ENCODE assay signal across 8 mouse cellular contexts in the genomic region with DNA sequence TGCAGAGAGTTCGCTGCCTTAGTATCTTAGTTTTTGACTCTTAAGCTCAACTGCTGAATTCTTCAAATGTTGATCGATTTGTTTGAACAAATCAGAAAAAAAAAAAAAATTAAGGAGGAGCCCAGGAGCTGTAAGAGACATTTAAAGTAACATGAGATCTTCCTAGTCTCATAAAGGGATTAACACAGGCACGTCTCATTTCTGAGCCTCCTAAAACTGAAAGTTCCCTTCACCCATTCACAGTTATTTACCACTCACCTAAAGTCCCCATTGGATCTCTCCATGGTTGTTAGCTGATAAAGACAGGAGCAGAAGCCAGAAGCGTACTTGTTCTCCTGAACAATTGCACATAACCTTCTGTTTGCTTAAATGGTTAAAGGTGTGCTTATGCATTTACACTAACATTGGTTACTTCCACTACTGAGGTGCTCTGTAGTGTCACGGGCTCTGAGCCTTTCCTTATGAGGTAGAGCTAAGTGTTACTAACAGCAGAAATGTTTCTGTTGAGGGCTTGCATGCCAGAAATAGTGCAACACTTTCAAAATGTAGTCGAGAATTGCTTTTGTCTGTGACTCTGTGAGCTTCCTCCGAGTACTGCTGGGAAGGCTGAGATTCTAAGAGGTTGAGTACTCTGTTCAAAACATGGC. TPM values are rescaled to one million over a fixed set of nuclear protein-coding genes. Genes with fewer than 3 reads are reported as not detected.
DNase-seq lines count a peak whose midpoint lies in the region; ATAC-seq and TF ChIP-seq lines count a peak whose summit lies in the region.

A gene (minus strand): TSS at position 51 of the 647 bp plus-strand sequence.

- ATAC-seq in forebrain, embryonic 13.5 days = no peak
- ATAC-seq in intestine, embryonic 15.5 days = peak; percentile 41
- no peak for ATAC-seq in liver, embryonic 15.5 days (ENCODE audit: insufficient read depth)

- H3K4me1 ChIP-seq in lung, adult 2 months (ENCODE audit: control insufficient read depth, insufficient read depth, low read length) = no peaks in the 10 kb centered on the region
- peaks cover 12% of the 10 kb centered on the region for H3K4me1 ChIP-seq in forebrain, embryonic 13.5 days
- H3K4me1 ChIP-seq in intestine, embryonic 15.5 days (replicated peaks) = no peaks in the 10 kb centered on the region
- 0 out of 2 replicates have a peak, but pooled peaks cover 3% of the 10 kb centered on the region for H3K4me1 ChIP-seq in liver, embryonic 15.5 days (replicated peaks)
- H3K4me1 ChIP-seq in small intestine, adult 2 months (ENCODE audit: control insufficient read depth, insufficient read depth, insufficient read length, low read length) = 0 out of 2 replicates have a peak, but pooled peaks cover 2% of the 10 kb centered on the region

- TF ChIP-seq POLR2A in lung, adult 2 months (IDR thresholded peaks at IDR 0.05; ENCODE audit: borderline replicate concordance, extremely low read depth, low read depth, low read length) = no peak
- no peak for TF ChIP-seq POLR2A in small intestine, adult 2 months (IDR thresholded peaks at IDR 0.05; ENCODE audit: low read depth, low read length)

- DNase-seq in lung, adult 2 months = no peak
- DNase-seq in lung, postnatal 14 days = no peak
- no peak for DNase-seq in cerebellum, adult 11-12 months
- no peak for DNase-seq in thymus, postnatal 10 days (ENCODE audit: low spot score in 2 of 2)

- peak within 1 kb of the TSS; percentile 56 for H3K9ac ChIP-seq in forebrain, embryonic 13.5 days
- no peak within 1 kb of the TSS for H3K9ac ChIP-seq in intestine, embryonic 15.5 days
- no peak within 1 kb of the TSS for H3K9ac ChIP-seq in liver, embryonic 15.5 days

- no peaks in the 10 kb centered on the region for H3K36me3 ChIP-seq in forebrain, embryonic 13.5 days (ENCODE audit: poor library complexity, severe bottlenecking)
- no peaks in the 10 kb centered on the region for H3K36me3 ChIP-seq in intestine, embryonic 15.5 days
- H3K36me3 ChIP-seq in liver, embryonic 15.5 days (replicated peaks) = no peaks in the 10 kb centered on the region
- no peaks in the 10 kb centered on the region for H3K36me3 ChIP-seq in small intestine, adult 2 months (ENCODE audit: control insufficient read depth, insufficient read depth, low read length)

- peak within 1 kb of the TSS; percentile 74 for H3K4me3 ChIP-seq in lung, adult 2 months (replicated peaks; ENCODE audit: extremely low read depth, low read depth, low read length)
- H3K4me3 ChIP-seq in forebrain, embryonic 13.5 days = peak within 1 kb of the TSS; percentile 40
- peak within 1 kb of the TSS; percentile 27 for H3K4me3 ChIP-seq in intestine, embryonic 15.5 days (replicated peaks)
- peak within 1 kb of the TSS; percentile 34 for H3K4me3 ChIP-seq in liver, embryonic 15.5 days (replicated peaks)
- H3K4me3 ChIP-seq in small intestine, adult 2 months (ENCODE audit: low read depth, low read length) = peak within 1 kb of the TSS; percentile 58

- 30% methylated on average over 7 of the region's 7 CpGs for WGBS in lung, adult 2 months
- 43% methylated on average over 7 of the region's 7 CpGs for WGBS in forebrain, embryonic 13.5 days
- WGBS in intestine, embryonic 15.5 days = 30% methylated on average over 7 of the region's 7 CpGs
- 36% methylated on average over 7 of the region's 7 CpGs for WGBS in liver, embryonic 15.5 days (ENCODE audit: insufficient replicate concordance)
- 11% methylated on average over 7 of the region's 7 CpGs for WGBS in small intestine, adult 2 months

- H3K9me3 ChIP-seq in forebrain, embryonic 13.5 days (replicated peaks) = no peaks in the 10 kb centered on the region
- H3K9me3 ChIP-seq in intestine, embryonic 15.5 days = no peaks in the 10 kb centered on the region
- no peaks in the 10 kb centered on the region for H3K9me3 ChIP-seq in liver, embryonic 15.5 days (replicated peaks)

- no peaks in the 10 kb centered on the region for H3K27me3 ChIP-seq in forebrain, embryonic 13.5 days
- no peaks in the 10 kb centered on the region for H3K27me3 ChIP-seq in intestine, embryonic 15.5 days (replicated peaks)
- no peaks in the 10 kb centered on the region for H3K27me3 ChIP-seq in liver, embryonic 15.5 days
- H3K27me3 ChIP-seq in small intestine, adult 2 months (ENCODE audit: control insufficient read depth, insufficient read depth, low read length) = no peaks in the 10 kb centered on the region

- no peak within 1 kb of the TSS; the same call in 1 of the 2 replicates for H3K27ac ChIP-seq in forebrain, embryonic 13.5 days
- H3K27ac ChIP-seq in intestine, embryonic 15.5 days = no peak within 1 kb of the TSS
- no peak within 1 kb of the TSS for H3K27ac ChIP-seq in liver, embryonic 15.5 days (replicated peaks)
- H3K27ac ChIP-seq in small intestine, adult 2 months (ENCODE audit: insufficient read depth, low read depth, low read length) = peak within 1 kb of the TSS; percentile 36; the same call in 1 of the 2 replicates

- no peak for TF ChIP-seq CTCF in lung, adult 2 months (IDR thresholded peaks at IDR 0.05; ENCODE audit: insufficient read depth, low read length)
- TF ChIP-seq CTCF in small intestine, adult 2 months (IDR thresholded peaks at IDR 0.05; ENCODE audit: extremely low read depth, insufficient read length, insufficient replicate concordance, low read depth, low read length) = no peak

- H3K4me2 ChIP-seq in forebrain, embryonic 13.5 days = peak within 1 kb of the TSS; percentile 69
- H3K4me2 ChIP-seq in intestine, embryonic 15.5 days (replicated peaks) = peak within 1 kb of the TSS; percentile 53
- peak within 1 kb of the TSS; percentile 53 for H3K4me2 ChIP-seq in liver, embryonic 15.5 days

RNA-seq across cellular contexts. Expression of the gene that starts here (rescaled TPM):
- 1.4 and 2.8 TPM in 2 replicates for polyA plus RNA-seq in lung, adult 2 months (2012; rRNA removed)
- 1.6 and 1.8 TPM in 2 replicates for polyA plus RNA-seq in forebrain, embryonic 13.5 days (2015; fragmentation: Nextera tagmentation; extraction: Ambion mirVana)
- polyA plus RNA-seq in intestine, embryonic 15.5 days (2015; fragmentation: Nextera tagmentation; extraction: Ambion mirVana) = 2.1 and 2.2 TPM in 2 replicates
- 0.36 and 0.51 TPM in 2 replicates for polyA plus RNA-seq in liver, embryonic 15.5 days (2015; fragmentation: Nextera tagmentation; extraction: Ambion mirVana)
- 0.10 TPM in 1 of 2 replicates, not detected in the other for polyA plus RNA-seq in small intestine, adult 2 months (2012; rRNA removed)
